Mouse (Mus musculus) limb, embryonic 14.5 days (tissue): ENCODE data around the gene Dcpp3. TPM values are rescaled to one million over a fixed set of nuclear protein-coding genes. Genes with fewer than 3 reads are reported as not detected.
"Not testable (repeated sequence)": the region's sequence is repeated elsewhere in the genome, so short reads cannot be mapped to it uniquely, and the experiment has no call there.

Experiments used
- ATAC-seq: fragments of 200-750 bp; cut with Nextera tagmentation; 2 replicates; pipeline ENCODE4 v1.8.0; 2017; ENCODE audit warnings: low read depth, moderate number of reproducible peaks, moderate TSS enrichment; ENCODE audit not compliant: low FRiP score
- DNase-seq: peaks from one replicate; pipeline ENCODE4 v3.0.0-alpha.2; 2015; ENCODE audit warnings: low spot score
- H3K27ac ChIP-seq: fragments of 300-500 bp; sonication (generic); replicated peaks from 2 replicates; pipeline ENCODE4 v1.5.1; 2014; ENCODE audit warnings: low read depth, mild to moderate bottlenecking, low read length, moderate library complexity, mixed read lengths
- H3K27me3 ChIP-seq: fragments of 300-500 bp; sonication (generic); 2 replicates; pipeline ENCODE4 v1.6.1; 2014; ENCODE audit warnings: low read length, mixed read lengths; ENCODE audit not compliant: control insufficient read depth, insufficient read depth
- H3K36me3 ChIP-seq: fragments of 300-500 bp; sonication (generic); 2 replicates; pipeline ENCODE4 v1.6.1; 2014; ENCODE audit warnings: mild to moderate bottlenecking, low read length, moderate library complexity, mixed read lengths; ENCODE audit not compliant: control insufficient read depth, insufficient read depth
- H3K4me1 ChIP-seq: fragments of 300-500 bp; sonication (generic); 2 replicates; pipeline ENCODE4 v1.6.1; 2014; ENCODE audit warnings: antibody characterized with exemption, low read length, mixed read lengths; ENCODE audit not compliant: control insufficient read depth, insufficient read depth
- H3K4me2 ChIP-seq: fragments of 300-500 bp; sonication (generic); replicated peaks from 2 replicates; pipeline ENCODE4 v1.6.1; 2014; ENCODE audit warnings: low read depth, mild to moderate bottlenecking, low read length, moderate library complexity; ENCODE audit not compliant: severe bottlenecking
- H3K4me3 ChIP-seq: fragments of 300-500 bp; sonication (generic); replicated peaks from 2 replicates; pipeline ENCODE4 v1.5.1; 2014; ENCODE audit warnings: low read length
- H3K9ac ChIP-seq: fragments of 300-500 bp; sonication (generic); 2 replicates; pipeline ENCODE4 v1.6.1; 2014; ENCODE audit warnings: mild to moderate bottlenecking, low read depth, low read length, moderate library complexity; ENCODE audit not compliant: severe bottlenecking
- H3K9me3 ChIP-seq: fragments of 300-500 bp; sonication (generic); 2 replicates; pipeline ENCODE4 v1.6.1; 2016; ENCODE audit warnings: low read length; ENCODE audit not compliant: control insufficient read depth
- POLR2A ChIP-seq: fragments of 200-500 bp; IDR thresholded peaks from 2 replicates; pipeline ENCODE4 v1.8.0; 2012; ENCODE audit warnings: inconsistent platforms, mild to moderate bottlenecking, moderate library complexity, borderline replicate concordance; ENCODE audit not compliant: insufficient read depth, insufficient read length; ENCODE audit errors: extremely low read depth
- WGBS: fragments of 180-500 bp; shearing (Covaris S2); extraction: QIAGEN DNeasy Blood & Tissue Kit; methylation state at CpG from one replicate; pipeline ENCODE4 v1.1.7; 2014; 5-methylcytosine and 5-hydroxymethylcytosine counted together
- polyA plus RNA-seq, 2 experiments: library from polyadenylated mRNA; depleted of rRNA in 1 of 2; stranded (reverse) in 1 of 2; unstranded in 1 of 2; fragments of >200 nt; fragmentation: Nextera tagmentation in 1 of 2; extraction: Ambion mirVana in 1 of 2; gene quantifications; 2 replicates each; pipeline versions ENCODE4 v1.2.1 to v1.2.3; 2012 to 2014

The Dcpp3 gene
- polyA plus RNA-seq, 2 experiments = not detected

DNA sequence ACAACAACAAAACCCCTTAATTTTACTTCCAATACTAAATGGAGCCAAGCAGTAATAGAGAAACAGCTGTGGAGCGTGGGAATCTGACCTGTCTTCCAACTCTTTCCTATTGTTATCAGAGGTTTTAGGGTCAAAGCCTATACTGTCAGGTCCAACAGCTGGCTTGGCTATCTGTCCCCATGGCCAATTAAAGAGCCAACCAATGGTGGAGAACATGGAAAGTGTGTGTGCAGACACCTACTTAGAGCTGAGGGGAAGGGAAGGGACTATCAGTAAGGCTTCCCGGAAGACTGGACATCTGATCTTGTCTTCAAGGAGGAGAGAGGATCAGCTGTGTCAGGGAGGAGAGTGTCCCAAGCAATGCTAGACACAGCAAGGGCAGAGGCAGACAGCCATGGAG lies 31.8 kb downstream of the Dcpp3 start:
- H3K4me3 ChIP-seq = no peak overlapping the region
- 82% methylated on average over 2 of the region's 2 CpGs for WGBS
- no peak for TF ChIP-seq POLR2A
- H3K9ac ChIP-seq = no peak overlapping the region
- no peak overlapping the region for H3K4me2 ChIP-seq
- no peak overlapping the region for H3K27ac ChIP-seq
- H3K9me3 ChIP-seq = no peaks in the 10 kb centered on the region
- no peak for ATAC-seq
- no peak for DNase-seq
- H3K27me3 ChIP-seq = no peaks in the 10 kb centered on the region
- H3K4me1 ChIP-seq = no peaks in the 10 kb centered on the region
- H3K36me3 ChIP-seq = no peaks in the 10 kb centered on the region

DNA sequence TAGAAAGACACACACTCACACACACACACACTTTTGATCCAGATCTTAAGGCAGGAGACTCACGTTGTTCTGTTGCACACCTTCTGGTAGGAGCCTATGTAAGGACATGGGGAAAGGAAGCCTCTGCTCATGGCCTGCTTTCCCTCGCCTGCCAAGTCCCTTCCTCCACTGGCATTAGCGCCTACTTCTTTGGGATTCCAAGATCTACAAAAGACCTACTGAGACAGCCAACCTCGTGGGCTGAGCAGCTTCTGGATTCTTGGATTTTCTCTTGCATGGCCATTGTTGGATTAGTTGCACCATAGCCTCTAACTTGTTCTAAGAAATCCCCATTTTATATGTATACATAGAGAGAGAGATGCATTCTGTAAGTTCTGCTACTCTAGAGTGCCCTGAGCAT lies 33.6 kb downstream of the Dcpp3 start:
- not testable (repeated sequence) for H3K4me1 ChIP-seq, H3K4me2 ChIP-seq, H3K36me3 ChIP-seq, H3K9ac ChIP-seq, H3K4me3 ChIP-seq, ATAC-seq, H3K9me3 ChIP-seq, DNase-seq, H3K27ac ChIP-seq, H3K27me3 ChIP-seq
- WGBS = 81% methylated on average over 4 of the region's 4 CpGs

DNA sequence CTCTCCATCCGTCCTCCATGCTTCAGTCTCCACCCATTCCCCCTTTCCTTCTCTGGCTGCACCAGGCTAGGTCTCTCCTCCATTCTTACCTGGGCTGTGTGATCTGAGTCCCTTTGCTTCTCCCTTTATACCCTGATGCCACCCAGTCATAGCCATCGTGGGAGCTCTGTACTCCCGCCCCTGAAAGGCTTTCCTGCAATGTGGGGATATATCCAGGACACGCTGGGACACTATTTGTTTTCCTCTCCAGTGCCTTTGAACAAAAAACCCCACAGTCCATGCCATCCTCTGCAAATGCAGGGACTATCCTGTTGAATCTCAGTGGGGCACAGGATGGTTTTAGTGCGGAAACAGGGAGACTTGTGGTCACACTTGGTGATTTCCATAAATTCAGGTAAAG lies 37.9 kb downstream of the Dcpp3 start, which contains the start of gene Sbpl:
Gene Sbpl (minus strand): TSS at position 101 of the 400 bp plus-strand sequence.
- no peak within 1 kb of the TSS for H3K4me3 ChIP-seq
- WGBS = 78% methylated on average over 5 of the region's 5 CpGs
- H3K9me3 ChIP-seq = no peaks in the 10 kb centered on the region
- no peak within 1 kb of the TSS for H3K9ac ChIP-seq
- no peak for ATAC-seq
- H3K4me1 ChIP-seq = no peaks in the 10 kb centered on the region
- TF ChIP-seq POLR2A = no peak
- no peak within 1 kb of the TSS for H3K27ac ChIP-seq
- no peak for DNase-seq
- no peaks in the 10 kb centered on the region for H3K36me3 ChIP-seq
- H3K4me2 ChIP-seq = no peak within 1 kb of the TSS
- H3K27me3 ChIP-seq = no peaks in the 10 kb centered on the region

DNA sequence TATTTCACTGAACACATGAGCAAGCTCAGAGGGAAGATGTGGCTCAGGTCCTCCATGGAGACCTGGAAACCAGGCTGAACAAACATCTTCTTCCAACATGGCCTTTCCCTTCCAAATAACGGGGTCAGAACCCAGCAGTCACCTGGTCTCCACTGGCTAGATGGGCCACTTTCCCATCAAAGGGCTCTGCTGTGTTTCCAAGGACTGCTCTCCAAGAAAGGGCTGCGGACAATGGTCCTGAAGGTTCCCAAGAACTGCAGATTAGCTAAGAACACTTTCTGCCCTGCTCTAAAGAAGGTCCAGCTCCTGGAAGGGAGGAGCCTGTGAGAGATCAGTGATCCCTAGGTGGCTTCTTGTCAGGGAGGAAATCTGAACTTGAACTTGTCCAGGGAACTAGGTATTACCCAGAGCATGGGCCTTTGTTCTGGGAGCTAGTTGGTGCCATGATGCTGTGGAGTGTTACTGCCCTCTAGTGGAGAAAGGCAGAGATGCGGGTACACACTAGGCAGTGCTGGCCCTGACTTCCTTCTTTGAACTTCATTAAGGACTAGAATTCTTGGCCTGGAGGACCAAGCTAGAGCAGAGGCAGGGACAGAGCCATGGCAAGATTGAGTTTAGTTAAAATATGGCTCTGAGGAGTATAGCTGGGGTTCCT lies 43.0 kb downstream of the Dcpp3 start:
- Histone ChIP-seq H3K27me3 (no peaks in the 10 kb centered on the region), H3K4me3 (no peak overlapping the region), H3K9ac (no peak overlapping the region), H3K4me2 (no peak overlapping the region), H3K9me3 (no peaks in the 10 kb centered on the region), H3K27ac (no peak overlapping the region), H3K4me1 (no peaks in the 10 kb centered on the region), H3K36me3 (no peaks in the 10 kb centered on the region)
- 45% methylated on average over 3 of the region's 3 CpGs for WGBS
- peak; percentile 18; the same call in 1 of the 2 replicates for TF ChIP-seq POLR2A
- ATAC-seq (peak; percentile 93), DNase-seq (peak; percentile 91)

DNA sequence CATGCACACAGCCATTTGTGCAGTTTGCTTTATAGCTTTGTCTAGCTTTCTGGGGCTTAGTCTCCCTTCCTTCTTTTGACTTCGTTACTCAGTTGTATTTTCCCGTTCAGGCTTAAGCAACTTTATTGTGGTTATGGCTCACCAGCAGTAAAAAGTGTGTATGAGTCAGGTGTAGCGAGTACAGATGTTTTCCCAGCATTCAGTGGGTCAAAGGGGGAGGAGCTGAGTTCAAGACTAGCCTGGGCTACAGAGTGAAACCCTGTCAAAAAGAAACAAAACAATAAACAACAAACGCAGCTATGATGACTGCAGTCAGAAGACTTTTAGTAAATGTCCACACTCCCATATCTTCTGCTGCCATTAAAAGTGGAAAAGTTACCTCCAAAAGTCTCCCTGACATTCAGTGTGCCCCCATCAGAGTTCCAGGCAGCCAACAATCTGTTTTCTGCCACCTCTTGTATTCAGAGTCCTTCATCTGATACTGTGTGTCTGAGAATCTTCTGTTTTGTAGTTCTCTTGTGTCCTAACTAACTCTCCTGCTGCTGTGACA lies 44.4 kb downstream of the Dcpp3 start:
- TF ChIP-seq POLR2A = no peak
- WGBS = 41% methylated on average over 4 of the region's 4 CpGs
- ATAC-seq = no peak
- Histone ChIP-seq H3K4me2 (no peak overlapping the region), H3K36me3 (no peaks in the 10 kb centered on the region), H3K4me3 (no peak overlapping the region), H3K27ac (no peak overlapping the region), H3K27me3 (no peaks in the 10 kb centered on the region), H3K9ac (no peak overlapping the region), H3K4me1 (no peaks in the 10 kb centered on the region), H3K9me3 (no peaks in the 10 kb centered on the region)
- DNase-seq = no peak
